Mouse (Mus musculus) G1E (cell line): Measurements from ENCODE around the gene Pars2.

ENCODE experiments used
- CTCF ChIP-seq: IDR thresholded peaks from 2 replicates; pipeline ENCODE4 v1.5.1; 2012; ENCODE audit warnings: low read depth, low read length, inconsistent platforms, mixed read lengths
- GATA1 ChIP-seq: IDR thresholded peaks from 2 replicates; pipeline ENCODE4 v1.6.1; 2012; ENCODE audit warnings: borderline replicate concordance, low read length, inconsistent platforms, mixed read lengths
- POLR2AphosphoS5 ChIP-seq: IDR thresholded peaks from 2 replicates; pipeline ENCODE4 v1.6.1; 2012; ENCODE audit warnings: low read depth, low read length, inconsistent platforms; ENCODE audit not compliant: insufficient replicate concordance

- TF ChIP-seq GATA1 (no peak), CTCF (no peak), POLR2AphosphoS5 (no peak)
Measured at GRCm38 (mm10) chr4:106645797-106646196, 5.1 kb upstream of the Pars2 start.
